In genomic region chr15:79690426-79691022, GRCm38 (mm10) we compare ENCODE assay signal across 7 mouse cellular contexts. TPM values are rescaled to one million over a fixed set of nuclear protein-coding genes. Genes with fewer than 3 reads are reported as not detected.
DNase-seq lines count a peak whose midpoint lies in the region; ATAC-seq lines count a peak whose summit lies in the region.

TSS of gene Gtpbp1 (plus strand) at chr15:79690845.

- H3K4me1 ChIP-seq in embryonic facial prominence, embryonic 11.5 days (ENCODE audit: control insufficient read depth, insufficient read depth, low read length): peaks cover 2% of the 10 kb centered on the region
- H3K4me1 ChIP-seq in limb, embryonic 10.5 days: peaks cover 59% of the 10 kb centered on the region
- peaks cover 59% of the 10 kb centered on the region for H3K4me1 ChIP-seq in midbrain, embryonic 13.5 days (replicated peaks)

- DNase-seq in adrenal gland, postnatal 14 days: peak; percentile 97
- DNase-seq in embryonic facial prominence, embryonic 11.5 days (ENCODE audit: low spot score): peak; percentile 99
- peak; percentile 99 for DNase-seq in kidney, adult 11 months
- peak; percentile 91 for DNase-seq in limb, embryonic 10.5 days (ENCODE audit: low spot score)
- DNase-seq in spleen, adult 12 weeks (ENCODE audit: low spot score): peak; percentile 92

- H3K9me3 ChIP-seq in embryonic facial prominence, embryonic 11.5 days (replicated peaks; ENCODE audit: control insufficient read depth, low read length): no peaks in the 10 kb centered on the region
- H3K9me3 ChIP-seq in limb, embryonic 10.5 days (replicated peaks): no peaks in the 10 kb centered on the region
- H3K9me3 ChIP-seq in midbrain, embryonic 13.5 days: no peaks in the 10 kb centered on the region

- H3K27ac ChIP-seq in embryonic facial prominence, embryonic 11.5 days (replicated peaks; ENCODE audit: low read depth, low read length): peak within 1 kb of the TSS; percentile 43
- peak within 1 kb of the TSS; percentile 94 for H3K27ac ChIP-seq in limb, embryonic 10.5 days
- H3K27ac ChIP-seq in midbrain, embryonic 13.5 days: peak within 1 kb of the TSS; percentile 91

- under 1% methylated on average over 45 of the region's 45 CpGs for WGBS in embryonic facial prominence, embryonic 11.5 days
- WGBS in limb, embryonic 10.5 days: under 1% methylated on average over 45 of the region's 45 CpGs
- 0% methylated on average over 45 of the region's 45 CpGs for WGBS in midbrain, embryonic 13.5 days

- peak within 1 kb of the TSS; percentile 79 for H3K4me3 ChIP-seq in embryonic facial prominence, embryonic 11.5 days (ENCODE audit: low read depth, low read length)
- H3K4me3 ChIP-seq in limb, embryonic 10.5 days: peak within 1 kb of the TSS; percentile 79
- H3K4me3 ChIP-seq in midbrain, embryonic 13.5 days (replicated peaks): peak within 1 kb of the TSS; percentile 90

- peak within 1 kb of the TSS; percentile 89 for H3K9ac ChIP-seq in embryonic facial prominence, embryonic 11.5 days (replicated peaks; ENCODE audit: low read length)
- H3K9ac ChIP-seq in midbrain, embryonic 13.5 days (replicated peaks): peak within 1 kb of the TSS; percentile 91

- no peaks in the 10 kb centered on the region for H3K27me3 ChIP-seq in embryonic facial prominence, embryonic 11.5 days (ENCODE audit: control insufficient read depth, insufficient read depth, low read length)
- H3K27me3 ChIP-seq in limb, embryonic 10.5 days (ENCODE audit: low read depth, poor library complexity, severe bottlenecking): no peaks in the 10 kb centered on the region
- no peaks in the 10 kb centered on the region for H3K27me3 ChIP-seq in midbrain, embryonic 13.5 days

- peak; percentile 97 for ATAC-seq in embryonic facial prominence, embryonic 11.5 days (replicated peaks; ENCODE audit: insufficient number of reproducible peaks, low FRiP score, low TSS enrichment, low read depth)
- ATAC-seq in granulocyte monocyte progenitor cell, adult 5-6 weeks (replicated peaks; ENCODE audit: poor library complexity, severe bottlenecking): peak; percentile 60
- ATAC-seq in midbrain, embryonic 13.5 days: peak; percentile 98

- peak within 1 kb of the TSS; percentile 93 for H3K4me2 ChIP-seq in embryonic facial prominence, embryonic 11.5 days (ENCODE audit: low read depth, low read length)
- peak within 1 kb of the TSS; percentile 99 for H3K4me2 ChIP-seq in midbrain, embryonic 13.5 days (replicated peaks)

- H3K36me3 ChIP-seq in embryonic facial prominence, embryonic 11.5 days (replicated peaks; ENCODE audit: control insufficient read depth, insufficient read depth, low read depth, low read length): no peaks in the 10 kb centered on the region
- H3K36me3 ChIP-seq in limb, embryonic 10.5 days: peaks cover 19% of the 10 kb centered on the region
- H3K36me3 ChIP-seq in midbrain, embryonic 13.5 days: peaks cover 10% of the 10 kb centered on the region

RNA-seq across cellular contexts. Expression of gene Gtpbp1, which starts in this region (rescaled TPM):
- 26.1 and 35.8 TPM in 2 replicates for total RNA-seq in adrenal gland, postnatal 14 days (2021)
- 29.2 and 31.6 TPM in 2 replicates for polyA plus RNA-seq in embryonic facial prominence, embryonic 11.5 days (2014; fragmentation: Nextera tagmentation; extraction: Ambion mirVana)
- total RNA-seq in granulocyte monocyte progenitor cell, adult 5-6 weeks (2014; fragmentation: Nextera tagmentation): 45.8 and 52.4 TPM in 2 replicates
- total RNA-seq in granulocyte monocyte progenitor cell, adult 5-6 weeks (2017): 47.0 and 59.9 TPM in 2 replicates
- 48.6 and 53.9 TPM in 2 replicates for polyA plus RNA-seq in limb, embryonic 10.5 days (2016; fragmentation: Nextera tagmentation; extraction: Ambion mirVana)
- polyA plus RNA-seq in midbrain, embryonic 13.5 days (2015; fragmentation: Nextera tagmentation; extraction: Ambion mirVana): 42.6 and 49.1 TPM in 2 replicates

Comparison
In these comparisons a context has a peak if more than half of its experiments do, and no peak if none do; other contexts are left out.
1. Peak in every context shown above with its lines: DNase-seq, ATAC-seq, H3K4me3 ChIP-seq and H3K27ac ChIP-seq.
2. H3K27ac ChIP-seq: peak in every context shown above with its lines; median percentile 94 in limb, embryonic 10.5 days; 91 in midbrain, embryonic 13.5 days; 43 in embryonic facial prominence, embryonic 11.5 days.